Mouse (Mus musculus): Measurements from ENCODE around the gene Parp11.

Parp11 gene

DNA sequence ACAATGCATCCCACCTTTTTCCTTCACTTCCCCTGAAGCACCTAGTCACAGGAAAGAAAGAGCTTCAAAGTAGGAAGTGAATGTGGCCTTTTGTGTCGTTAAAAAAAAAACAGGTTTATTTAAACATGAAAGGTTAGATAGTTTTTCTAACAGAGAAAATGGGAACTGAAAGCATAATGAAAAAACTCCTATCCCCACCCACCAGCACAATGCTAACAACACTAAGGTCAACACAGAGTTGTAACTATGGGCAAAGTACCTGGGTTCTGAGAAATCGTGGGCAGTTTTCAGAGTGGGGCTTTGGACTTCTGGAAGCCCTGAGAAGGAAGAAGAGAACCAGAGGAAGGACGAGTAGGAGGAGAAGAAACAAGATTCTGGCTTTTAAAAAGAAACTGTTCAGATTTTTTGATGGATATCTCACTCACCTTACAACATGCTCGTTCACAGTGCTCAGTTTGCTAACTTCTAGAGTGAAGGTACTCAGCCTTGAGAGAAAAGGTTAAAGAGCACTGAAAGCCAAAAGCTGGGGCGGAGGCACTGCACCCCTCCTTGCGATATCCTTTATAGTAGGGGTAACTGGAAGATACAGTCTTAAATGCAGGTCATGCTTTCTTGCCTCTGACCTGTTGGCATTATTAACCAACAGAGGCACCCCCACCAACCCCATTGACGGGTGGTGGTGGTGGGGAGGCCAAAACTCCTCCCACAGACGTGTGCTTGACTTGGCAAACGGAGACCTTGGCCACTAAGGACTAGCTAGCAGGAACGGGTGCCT lies 1.2 kb downstream of the Parp11 start:
- DNase-seq (ENCODE audit: low read depth, low spot score), result no peak

DNA sequence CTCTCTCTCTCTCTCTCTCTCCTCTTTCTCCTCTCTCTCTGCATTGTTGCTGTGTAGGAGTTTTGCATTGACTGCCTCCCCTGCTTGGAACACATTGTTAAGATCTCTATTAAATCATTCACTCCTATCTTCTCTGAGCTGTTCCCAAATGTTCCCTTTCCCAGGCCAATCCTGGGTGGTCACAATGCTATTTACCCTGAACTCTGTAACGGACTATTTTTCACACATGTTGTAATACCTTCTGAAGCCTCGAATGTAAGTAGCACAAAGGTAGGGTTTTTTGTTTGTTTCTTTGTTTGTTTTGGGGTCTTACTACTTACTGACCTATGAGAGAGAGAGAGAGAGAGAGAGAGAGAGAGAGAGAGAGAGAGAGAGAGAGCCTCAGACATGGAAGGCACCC lies 2.2 kb downstream of the Parp11 start:
- DNase-seq (ENCODE audit: low read depth, low spot score), result no peak

DNA sequence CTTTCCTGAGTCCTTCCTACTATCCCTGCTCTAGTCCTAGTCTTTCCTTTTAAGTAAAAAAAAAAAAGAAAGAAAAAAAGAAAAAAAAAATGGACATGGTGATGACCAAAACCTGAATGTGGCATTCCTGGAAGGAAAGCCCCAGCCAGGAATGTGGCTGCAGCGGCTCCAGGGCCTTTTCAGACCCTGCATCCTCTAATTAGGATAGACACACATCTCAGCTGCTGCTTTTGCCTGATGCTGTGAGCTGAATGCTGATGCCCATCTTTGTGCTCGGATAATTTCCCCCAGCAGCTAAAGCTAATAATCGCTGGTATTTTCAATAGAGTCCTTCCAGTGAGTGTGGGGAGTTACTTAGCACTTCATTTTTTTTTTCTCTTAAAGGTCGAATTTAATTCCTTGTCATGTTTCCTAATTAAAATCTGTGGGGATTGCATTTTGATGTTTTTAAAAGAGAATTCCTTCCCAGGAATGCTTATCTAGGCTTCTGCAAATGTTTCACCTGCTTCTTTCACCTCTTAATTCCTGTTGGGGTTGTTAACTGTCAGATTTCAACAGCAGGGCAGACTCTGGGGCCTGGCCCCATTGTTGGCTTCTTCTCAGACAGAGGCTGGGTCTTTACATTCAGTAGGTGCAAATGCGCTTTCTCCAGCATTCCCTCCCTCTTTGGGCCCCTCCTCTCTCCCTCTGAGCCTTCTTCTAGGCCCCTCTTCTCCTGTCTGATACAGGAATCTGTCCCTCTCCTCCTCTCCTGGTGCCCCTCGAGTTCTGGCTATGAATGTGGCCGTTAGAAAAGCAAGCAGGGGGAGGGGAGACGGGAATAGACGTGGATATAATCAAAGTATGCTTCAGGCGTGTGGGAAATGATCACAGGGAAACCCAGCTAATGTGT lies 3.1 kb downstream of the Parp11 start:
- no peak for DNase-seq (ENCODE audit: low read depth, low spot score)

DNA sequence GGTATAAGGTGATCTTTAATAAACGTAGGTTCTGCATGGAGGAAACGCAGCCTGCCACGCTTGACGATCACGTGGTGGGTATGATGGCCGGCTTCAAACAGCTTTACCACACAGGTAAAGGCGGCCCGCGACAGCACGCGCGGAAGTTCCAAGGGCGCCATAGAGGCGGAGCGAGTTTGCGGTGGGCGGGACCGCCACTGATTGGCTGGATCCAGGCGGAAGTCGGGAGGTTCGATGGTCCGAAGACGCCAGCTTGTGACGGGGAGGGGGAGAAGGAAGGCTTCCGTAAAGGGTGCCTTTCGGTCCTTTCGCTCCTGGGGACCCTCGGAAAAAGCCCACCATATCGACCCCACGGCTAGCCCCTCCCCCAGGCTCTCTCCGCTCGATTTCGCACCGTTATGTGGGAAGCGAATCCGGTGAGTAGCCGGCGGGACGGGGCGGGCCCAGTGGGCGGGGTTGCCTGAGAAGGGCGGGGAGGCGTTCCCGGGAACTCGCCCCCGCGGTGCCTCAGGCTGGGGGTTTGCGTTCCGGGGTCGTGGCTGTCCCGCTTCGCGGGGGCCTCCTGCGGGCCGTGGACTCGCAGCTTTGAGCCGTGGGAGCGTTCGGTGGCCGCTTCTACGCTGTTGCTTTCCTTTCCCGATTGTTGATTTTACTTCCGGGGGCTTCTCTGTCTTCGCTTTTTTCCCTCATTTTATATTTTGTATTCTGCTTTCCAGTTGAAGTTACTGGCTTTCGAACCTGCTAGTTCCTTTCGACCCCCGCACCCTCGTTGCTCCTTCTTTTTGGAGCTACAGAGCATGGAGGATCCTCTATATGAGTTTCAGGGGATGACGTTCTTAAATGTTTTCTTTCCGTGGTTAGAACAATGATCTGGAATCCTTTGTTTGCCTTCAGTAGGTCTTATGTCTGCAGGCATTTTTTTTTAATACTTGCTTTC lies 7.0 kb downstream of the Parp11 start:
- DNase-seq (ENCODE audit: low read depth, low spot score), result peak; percentile 84

DNA sequence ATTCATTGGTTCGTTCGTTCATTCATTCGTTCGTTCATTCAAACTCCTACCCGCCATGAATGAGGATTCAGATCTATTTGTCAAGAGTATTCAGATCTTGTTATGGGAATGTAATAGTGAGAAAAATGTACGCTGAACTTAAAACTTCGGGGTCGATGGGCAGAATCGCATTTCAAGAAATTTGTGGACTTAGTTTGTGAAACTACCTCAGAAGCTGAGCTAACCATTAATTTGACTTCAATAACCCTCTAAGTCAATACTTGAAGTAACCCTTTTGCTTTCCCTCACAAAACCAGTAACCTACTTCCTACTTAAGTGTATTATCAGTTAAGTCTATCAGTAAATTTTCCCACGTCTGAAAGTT lies 7.7 kb downstream of the Parp11 start:
- DNase-seq (ENCODE audit: low read depth, low spot score), result no peak

DNA sequence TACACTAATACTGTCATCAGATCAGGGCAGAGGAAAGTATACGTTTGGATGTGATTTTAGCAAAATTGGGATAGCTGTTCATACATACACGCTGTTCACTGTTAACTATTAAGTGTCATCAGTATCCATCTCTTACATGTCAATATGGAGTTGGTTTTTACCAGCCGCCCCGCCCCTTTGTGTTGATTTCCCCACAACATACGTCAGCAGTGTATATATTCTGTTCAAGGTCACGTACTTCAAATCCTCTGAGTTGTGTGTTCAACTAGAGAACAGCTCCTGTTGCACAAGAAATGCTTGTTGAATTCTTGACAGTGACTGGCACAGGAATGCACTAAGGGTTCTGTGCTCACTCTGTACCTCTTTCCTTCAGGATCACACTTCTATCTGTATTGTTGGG lies 8.2 kb downstream of the Parp11 start:
- DNase-seq (ENCODE audit: low read depth, low spot score), result no peak

GRCm38 (mm10) chr6:127455440-127455839 lies 8.8 kb downstream of the Parp11 start:
- DNase-seq (ENCODE audit: low read depth, low spot score), result no peak

- no peak for DNase-seq (ENCODE audit: low read depth, low spot score)
Observed at GRCm38 (mm10) chr6:127456769-127457168, 10.1 kb downstream of the Parp11 start.

DNA sequence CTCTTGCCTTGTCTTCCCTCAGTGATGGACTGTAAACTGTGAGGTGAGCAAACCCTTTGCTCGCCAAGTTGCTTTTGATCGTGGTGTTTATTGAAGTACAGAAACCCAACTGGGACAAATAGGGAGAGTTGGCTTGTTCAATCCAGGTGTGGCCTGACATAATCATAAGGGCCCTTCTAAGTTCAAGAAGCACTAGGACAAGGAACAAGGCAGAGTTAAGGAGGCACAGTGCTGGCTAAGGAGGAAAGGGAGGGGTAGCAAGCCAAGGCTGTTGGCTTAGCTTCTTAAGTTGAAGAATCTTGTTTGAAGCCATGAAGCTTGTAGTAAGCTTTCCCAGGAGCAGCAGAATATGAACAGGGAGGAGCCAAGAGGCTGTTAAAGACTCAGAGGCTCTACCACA lies 13.1 kb downstream of the Parp11 start:
- no peak for DNase-seq (ENCODE audit: low read depth, low spot score)

DNA sequence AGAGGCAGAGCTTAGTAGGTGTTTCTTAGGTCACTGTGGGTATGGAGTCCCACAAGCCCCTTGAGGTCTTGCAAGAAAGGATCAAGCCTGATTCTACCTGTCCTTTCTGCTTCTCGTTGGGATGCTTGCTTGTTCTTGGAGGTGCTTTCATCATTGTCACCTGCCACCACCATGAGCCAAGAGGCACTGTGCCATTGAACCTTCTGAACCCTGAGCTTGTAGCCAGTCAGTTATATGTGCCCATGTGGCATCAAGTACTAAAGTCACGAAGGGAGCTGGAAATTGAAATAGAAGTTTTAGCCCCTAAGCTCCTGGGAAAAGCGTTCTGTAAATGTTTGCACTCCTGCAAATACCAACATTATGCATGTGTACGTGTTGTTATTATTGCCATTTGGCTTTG lies 14.9 kb downstream of the Parp11 start:
- no peak for DNase-seq (ENCODE audit: low read depth, low spot score)

GRCm38 (mm10) chr6:127462251-127462650 lies 15.6 kb downstream of the Parp11 start:
- DNase-seq (ENCODE audit: low read depth, low spot score), result no peak

DNA sequence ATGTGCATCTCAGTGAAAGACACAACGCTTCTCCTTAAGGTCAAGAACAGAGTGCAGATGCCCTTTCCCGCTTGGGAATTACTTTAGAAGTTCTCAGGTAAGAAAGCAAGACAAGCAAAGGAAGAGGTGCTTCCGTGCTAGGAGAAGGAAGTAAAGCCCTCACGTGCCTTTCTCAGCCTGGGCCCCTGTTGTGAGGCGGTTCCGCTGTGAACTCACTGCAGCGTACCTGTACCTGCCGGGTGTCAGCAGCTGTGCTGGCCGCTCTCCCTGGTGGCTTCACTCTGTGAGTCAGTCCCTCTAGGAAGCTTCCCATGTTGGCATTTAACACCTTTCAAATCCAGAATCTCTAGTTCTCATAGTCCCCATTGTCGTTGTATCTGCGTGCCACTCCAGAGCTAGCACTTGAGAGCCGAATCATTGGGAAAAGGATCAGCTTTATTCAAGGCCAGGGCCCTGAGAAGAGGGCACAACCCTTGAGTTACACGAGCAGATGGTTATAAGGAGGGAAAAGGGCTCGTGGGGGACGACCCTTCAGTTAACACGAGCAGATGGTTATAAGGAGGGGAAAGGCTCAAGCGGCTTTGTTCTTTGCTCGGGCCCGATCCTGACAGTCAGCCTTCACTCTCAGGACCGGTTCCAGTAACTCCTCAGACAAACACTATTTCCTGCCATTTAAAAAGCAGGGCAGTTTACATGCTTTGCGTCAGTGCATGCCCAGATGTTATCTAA lies 16.8 kb downstream of the Parp11 start:
- DNase-seq (ENCODE audit: low read depth, low spot score), result no peak

- no peak for DNase-seq (ENCODE audit: low read depth, low spot score)
Observed at GRCm38 (mm10) chr6:127464523-127464922, 17.9 kb downstream of the Parp11 start.

DNA sequence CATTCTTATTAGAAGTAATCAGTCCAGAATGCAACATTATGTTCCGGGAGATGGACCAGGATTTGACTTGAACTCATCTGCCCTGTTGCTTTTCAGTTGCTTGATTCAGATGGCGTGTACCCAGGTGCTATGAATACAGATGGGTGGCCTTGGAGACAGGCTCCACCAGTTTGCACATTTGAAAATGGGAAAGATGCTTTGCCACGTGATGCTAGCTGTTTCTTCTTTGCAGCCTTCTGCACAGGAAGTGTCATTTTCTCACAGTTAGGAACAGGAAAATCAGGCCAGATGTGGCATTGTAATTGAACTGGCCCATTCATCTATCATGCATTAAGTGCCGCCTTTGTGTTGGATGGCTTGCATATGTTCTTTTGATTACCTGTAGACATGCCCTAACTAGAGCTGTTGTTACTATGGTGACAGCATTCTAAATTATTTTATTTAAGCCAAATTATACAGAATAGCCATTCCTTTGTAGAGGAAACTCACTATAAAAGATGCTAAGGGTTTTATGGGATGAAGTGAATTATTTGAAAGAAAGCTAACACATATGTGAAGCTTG lies 20.2 kb downstream of the Parp11 start:
- DNase-seq (ENCODE audit: low read depth, low spot score), result no peak

DNA sequence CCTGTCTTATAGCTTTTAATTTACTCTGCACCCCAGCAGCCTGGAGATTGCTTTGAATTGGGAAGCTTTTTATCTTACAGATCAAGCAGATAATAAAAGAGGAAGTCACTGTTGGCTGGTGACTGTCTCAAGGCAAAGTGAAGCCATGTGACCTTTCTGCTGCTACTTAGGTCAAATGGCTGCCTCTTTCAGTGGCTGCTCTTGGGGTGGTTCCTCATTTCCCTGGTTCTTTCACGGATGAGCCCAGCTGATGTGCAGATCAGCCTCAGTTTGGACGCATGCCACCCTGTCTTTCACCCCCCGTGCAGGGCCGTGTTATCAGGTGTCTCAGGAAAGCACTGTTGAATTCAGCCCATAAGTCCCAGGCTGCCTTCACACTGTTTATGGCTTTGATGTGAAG lies 25.4 kb downstream of the Parp11 start:
- DNase-seq (ENCODE audit: low read depth, low spot score), result no peak

GRCm38 (mm10) chr6:127473961-127474360 lies 27.3 kb downstream of the Parp11 start:
- DNase-seq (ENCODE audit: low read depth, low spot score), result no peak

GRCm38 (mm10) chr6:127475231-127475630 lies 28.6 kb downstream of the Parp11 start:
- no peak for DNase-seq (ENCODE audit: low read depth, low spot score)

DNA sequence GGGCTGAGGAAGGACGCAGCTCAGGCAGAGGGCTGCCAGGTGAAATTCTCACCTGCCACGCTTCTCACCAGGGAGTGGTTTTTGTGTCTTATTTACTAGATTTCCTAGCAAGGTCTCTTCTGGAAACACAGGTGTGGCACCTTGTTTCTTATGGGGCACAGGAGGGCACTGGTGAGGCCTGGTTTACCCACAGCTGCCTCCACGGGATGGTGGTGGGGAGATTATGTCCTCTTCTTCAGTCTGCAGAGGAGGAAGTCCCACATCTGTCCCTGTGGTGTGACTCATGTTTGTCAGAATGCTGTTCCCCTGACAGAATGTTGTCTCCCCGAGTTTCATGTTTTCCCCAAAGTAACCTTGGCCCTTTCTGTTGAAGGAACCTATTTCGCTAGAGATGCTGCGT lies 44.4 kb downstream of the Parp11 start:
- DNase-seq (ENCODE audit: low read depth, low spot score), result no peak

- no peak for DNase-seq (ENCODE audit: low read depth, low spot score)
Observed at GRCm38 (mm10) chr6:127492561-127492960, 45.9 kb downstream of the Parp11 start.

GRCm38 (mm10) chr6:127493750-127494149 lies 47.1 kb downstream of the Parp11 start:
- no peak for DNase-seq (ENCODE audit: low read depth, low spot score)

GRCm38 (mm10) chr6:127494357-127494756 lies 47.7 kb downstream of the Parp11 start:
- no peak for DNase-seq (ENCODE audit: low read depth, low spot score)

Data from brain, embryonic 18.5 days (tissue).